Mouse (Mus musculus) embryonic facial prominence, embryonic 12.5 days (tissue): ENCODE results near the gene Dnajb6. TPM values are rescaled to one million over a fixed set of nuclear protein-coding genes. Genes with fewer than 3 reads are reported as not detected.
"Not testable (repeated sequence)": the region's sequence is repeated elsewhere in the genome, so short reads cannot be mapped to it uniquely, and the experiment has no call there.

ENCODE experiments used
- ATAC-seq: fragments of 200-750 bp; cut with Nextera tagmentation; 2 replicates; pipeline ENCODE4 v1.8.0; 2017; ENCODE audit not compliant: insufficient number of reproducible peaks, insufficient read depth, low FRiP score, low TSS enrichment
- H3K27ac ChIP-seq: fragments of 300-500 bp; sonication (generic); 2 replicates; pipeline ENCODE4 v1.5.1; 2016; ENCODE audit warnings: mild to moderate bottlenecking
- H3K27me3 ChIP-seq: fragments of 300-500 bp; sonication (generic); 2 replicates; pipeline ENCODE4 v1.6.1; 2016; ENCODE audit warnings: mild to moderate bottlenecking, moderate library complexity
- H3K36me3 ChIP-seq: fragments of 300-500 bp; sonication (generic); 2 replicates; pipeline ENCODE4 v1.6.1; 2016; ENCODE audit warnings: mild to moderate bottlenecking
- H3K4me1 ChIP-seq: fragments of 300-500 bp; sonication (generic); 2 replicates; pipeline ENCODE4 v1.6.1; 2016
- H3K4me2 ChIP-seq: fragments of 300-500 bp; sonication (generic); replicated peaks from 2 replicates; pipeline ENCODE4 v1.6.1; 2016; ENCODE audit warnings: mild to moderate bottlenecking, moderate library complexity
- H3K4me3 ChIP-seq: fragments of 300-500 bp; sonication (generic); 2 replicates; pipeline ENCODE4 v1.5.1; 2016; ENCODE audit warnings: mild to moderate bottlenecking
- H3K9ac ChIP-seq: fragments of 300-500 bp; sonication (generic); 2 replicates; pipeline ENCODE4 v1.6.1; 2016; ENCODE audit warnings: mild to moderate bottlenecking, moderate library complexity
- H3K9me3 ChIP-seq: fragments of 300-500 bp; sonication (generic); 2 replicates; pipeline ENCODE4 v1.6.1; 2016; ENCODE audit warnings: mild to moderate bottlenecking, moderate library complexity
- WGBS: fragments of 180-500 bp; shearing (Covaris S2); methylation state at CpG from one replicate; pipeline ENCODE4 v1.1.7; 2016; 5-methylcytosine and 5-hydroxymethylcytosine counted together
- polyA plus RNA-seq: library from polyadenylated mRNA; unstranded; fragments of >200 nt; fragmentation: Nextera tagmentation; extraction: Ambion mirVana; gene quantifications from 2 replicates; pipeline ENCODE4 v1.2.1, GENCODE M21; 2016

Gene Dnajb6
- polyA plus RNA-seq, 1 experiment from 2014 or later, result 170 TPM

DNA sequence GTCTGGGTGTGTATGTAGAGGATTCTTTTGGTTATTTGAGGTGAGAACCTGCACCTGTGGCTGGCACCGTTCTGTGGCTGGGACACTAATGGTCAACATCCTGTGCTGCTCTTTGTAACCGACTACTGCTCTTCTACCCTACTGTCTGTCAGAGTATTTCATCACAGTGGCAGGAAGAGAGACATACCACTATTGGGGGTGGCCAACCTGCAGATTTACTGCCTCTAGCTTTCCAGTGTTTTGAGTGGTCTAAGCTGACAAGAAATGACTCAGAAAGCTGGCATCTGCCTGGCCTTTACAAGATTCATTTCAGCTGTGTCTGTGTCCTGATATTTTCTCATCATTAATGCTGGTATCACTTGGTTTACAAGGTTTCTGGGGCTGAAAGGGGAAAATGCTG, 36.5 kb downstream of the Dnajb6 start:
- ATAC-seq, result no peak
- Histone ChIP-seq H3K27ac (no peak overlapping the region), H3K9me3 (no peaks in the 10 kb centered on the region), H3K4me3 (no peak overlapping the region), H3K4me2 (no peak overlapping the region), H3K9ac (no peak overlapping the region), H3K27me3 (no peaks in the 10 kb centered on the region), H3K36me3 (peaks cover 40% of the 10 kb centered on the region), H3K4me1 (no peaks in the 10 kb centered on the region)
- 72% methylated on average over 2 of the region's 2 CpGs for whole genome bisulfite sequencing

GRCm38 (mm10) chr5:29772651-29773330, 37.3 kb downstream of the Dnajb6 start:
- ATAC-seq, result no peak
- WGBS, result 83% methylated on average over 4 of the region's 4 CpGs

GRCm38 (mm10) chr5:29773460-29774150, 38.1 kb downstream of the Dnajb6 start:
- 86% methylated on average over 13 of the region's 13 CpGs for WGBS
- peaks cover 48% of the 10 kb centered on the region for H3K36me3 ChIP-seq

More at GRCm38 (mm10) chr5:29772651-29773330, 37.3 kb downstream of the Dnajb6 start:
- Histone ChIP-seq H3K9me3 (no peaks in the 10 kb centered on the region), H3K4me1 (no peaks in the 10 kb centered on the region), H3K27me3 (no peaks in the 10 kb centered on the region), H3K4me3 (no peak overlapping the region), H3K36me3 (peaks cover 47% of the 10 kb centered on the region), H3K9ac (no peak overlapping the region), H3K4me2 (no peak overlapping the region), H3K27ac (no peak overlapping the region)

GRCm38 (mm10) chr5:29775437-29775836, 39.9 kb downstream of the Dnajb6 start:
- Histone ChIP-seq H3K9ac (no peak overlapping the region), H3K9me3 (no peaks in the 10 kb centered on the region), H3K4me3 (no peak overlapping the region), H3K4me1 (no peaks in the 10 kb centered on the region), H3K27me3 (no peaks in the 10 kb centered on the region), H3K36me3 (peaks cover 44% of the 10 kb centered on the region), H3K27ac (no peak overlapping the region), H3K4me2 (no peak overlapping the region)
- WGBS, result 91% methylated on average over 5 of the region's 5 CpGs
- no peak for ATAC-seq

More at GRCm38 (mm10) chr5:29773460-29774150, 38.1 kb downstream of the Dnajb6 start:
- no peak overlapping the region for H3K4me2 ChIP-seq
- no peaks in the 10 kb centered on the region for H3K27me3 ChIP-seq
- H3K27ac ChIP-seq, result no peak overlapping the region
- no peaks in the 10 kb centered on the region for H3K9me3 ChIP-seq
- H3K9ac ChIP-seq, result no peak overlapping the region
- ATAC-seq, result no peak
- no peak overlapping the region for H3K4me3 ChIP-seq
- H3K4me1 ChIP-seq, result no peaks in the 10 kb centered on the region

DNA sequence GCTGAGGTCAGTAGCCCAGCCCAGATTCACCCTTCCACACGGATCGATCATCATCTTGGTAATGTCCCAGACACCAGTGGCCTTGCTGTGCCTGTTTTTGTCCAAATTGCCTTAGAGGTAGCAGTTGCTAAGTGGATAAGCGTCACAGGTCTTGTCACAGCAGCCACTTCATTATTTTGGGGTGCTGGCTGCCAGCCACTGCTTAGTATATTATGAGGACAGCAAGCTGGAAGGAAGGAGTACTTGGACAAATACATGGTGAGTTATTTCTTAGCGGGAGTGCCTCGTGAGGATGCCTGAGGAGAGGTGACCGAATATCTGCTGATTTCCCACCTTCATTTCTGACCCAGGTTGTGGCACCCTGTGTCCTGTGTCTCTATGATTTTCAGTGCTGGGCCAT, 42.5 kb downstream of the Dnajb6 start:
- Histone ChIP-seq H3K4me2 (no peak overlapping the region), H3K36me3 (peaks cover 49% of the 10 kb centered on the region), H3K27ac (no peak overlapping the region), H3K9me3 (no peaks in the 10 kb centered on the region), H3K4me3 (no peak overlapping the region), H3K4me1 (no peaks in the 10 kb centered on the region), H3K27me3 (no peaks in the 10 kb centered on the region), H3K9ac (no peak overlapping the region)
- WGBS, result 94% methylated on average over 6 of the region's 6 CpGs
- no peak for ATAC-seq

DNA sequence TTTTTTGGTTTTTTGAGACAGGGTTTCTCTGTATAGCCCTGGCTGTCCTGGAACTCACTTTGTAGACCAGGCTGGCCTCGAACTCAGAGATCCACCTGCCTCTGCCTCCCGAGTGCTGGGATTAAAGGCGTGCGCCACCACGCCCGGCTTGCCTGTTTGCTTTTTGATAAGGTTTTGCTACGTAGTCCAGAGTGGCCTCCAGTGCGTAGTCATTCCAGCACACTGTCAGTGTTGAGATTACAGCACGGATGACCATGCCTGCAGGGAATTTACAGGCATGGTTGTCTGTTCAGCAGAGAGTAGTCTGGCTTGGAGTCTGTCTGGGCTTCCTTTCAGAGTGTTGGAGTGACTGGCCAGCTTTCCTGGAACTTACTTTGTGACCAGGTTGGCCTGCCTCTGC, 44.2 kb downstream of the Dnajb6 start:
- H3K4me1 ChIP-seq, H3K4me2 ChIP-seq, H3K27ac ChIP-seq, H3K27me3 ChIP-seq, H3K4me3 ChIP-seq, H3K9ac ChIP-seq, ATAC-seq, H3K9me3 ChIP-seq: not testable (repeated sequence)
- H3K36me3 ChIP-seq, result peaks cover 40% of the 10 kb centered on the region
- 92% methylated on average over 9 of the region's 9 CpGs for WGBS

DNA sequence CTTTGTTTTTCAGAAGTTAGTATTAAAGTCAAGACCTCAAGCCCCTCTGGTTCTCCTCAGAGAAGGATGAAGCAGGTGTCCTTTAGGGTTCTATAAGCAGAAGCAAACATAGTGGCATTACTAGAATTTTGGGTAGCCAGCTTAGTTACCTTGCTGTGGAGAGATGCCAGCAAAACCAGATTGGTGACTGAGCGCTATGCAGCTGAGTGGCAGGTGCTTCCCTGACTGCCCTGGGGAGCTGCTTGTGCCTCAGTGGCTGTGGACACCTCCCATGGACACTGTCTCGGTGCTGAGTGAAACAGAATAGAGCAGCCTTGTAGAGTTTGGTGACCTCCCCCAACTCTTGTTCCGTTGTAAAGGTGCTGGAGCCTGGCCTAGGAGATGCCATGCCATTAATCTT, 46.8 kb downstream of the Dnajb6 start:
- Histone ChIP-seq H3K27me3 (no peaks in the 10 kb centered on the region), H3K4me1 (no peaks in the 10 kb centered on the region), H3K4me3 (no peak overlapping the region), H3K36me3 (peaks cover 34% of the 10 kb centered on the region), H3K4me2 (no peak overlapping the region), H3K9ac (no peak overlapping the region), H3K27ac (no peak overlapping the region), H3K9me3 (no peaks in the 10 kb centered on the region)
- ATAC-seq, result no peak
- 92% methylated on average over 3 of the region's 3 CpGs for WGBS

DNA sequence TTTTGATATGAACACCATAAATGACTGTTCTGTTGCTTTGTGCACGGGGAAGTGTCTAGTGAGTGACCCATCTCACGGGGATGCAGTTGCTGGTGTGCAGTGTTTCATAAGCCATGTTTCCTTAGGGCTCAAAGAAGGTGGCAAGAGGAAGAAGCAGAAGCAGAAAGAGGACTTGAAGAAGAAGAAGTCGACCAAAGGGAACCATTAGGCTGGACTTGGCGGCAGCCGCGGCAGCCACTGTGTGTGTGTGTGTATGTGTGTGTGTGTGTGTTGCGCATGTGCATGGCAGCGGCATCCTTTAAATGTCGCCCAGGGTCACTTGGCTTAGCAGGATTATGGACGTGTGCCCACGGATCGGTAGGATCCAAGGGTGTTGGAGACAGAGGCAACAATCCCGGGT, 49.4 kb downstream of the Dnajb6 start:
- not testable (repeated sequence) for ATAC-seq
- 95% methylated on average over 9 of the region's 13 CpGs for WGBS

GRCm38 (mm10) chr5:29785953-29786352, 50.5 kb downstream of the Dnajb6 start:
- not testable (repeated sequence) for H3K4me1 ChIP-seq, H3K27ac ChIP-seq, H3K4me3 ChIP-seq, H3K9me3 ChIP-seq, ATAC-seq, H3K9ac ChIP-seq, H3K4me2 ChIP-seq, H3K27me3 ChIP-seq
- 91% methylated on average over 1 of the region's 11 CpGs for WGBS
- peaks cover 13% of the 10 kb centered on the region; the same call in 1 of the 2 replicates for H3K36me3 ChIP-seq

More for the DNA sequence above, 49.4 kb downstream of the Dnajb6 start:
- not testable (repeated sequence) for H3K4me1 ChIP-seq, H3K9ac ChIP-seq, H3K27me3 ChIP-seq, H3K4me2 ChIP-seq, H3K27ac ChIP-seq, H3K9me3 ChIP-seq, H3K4me3 ChIP-seq
- H3K36me3 ChIP-seq, result peaks cover 17% of the 10 kb centered on the region; the same call in 1 of the 2 replicates

DNA sequence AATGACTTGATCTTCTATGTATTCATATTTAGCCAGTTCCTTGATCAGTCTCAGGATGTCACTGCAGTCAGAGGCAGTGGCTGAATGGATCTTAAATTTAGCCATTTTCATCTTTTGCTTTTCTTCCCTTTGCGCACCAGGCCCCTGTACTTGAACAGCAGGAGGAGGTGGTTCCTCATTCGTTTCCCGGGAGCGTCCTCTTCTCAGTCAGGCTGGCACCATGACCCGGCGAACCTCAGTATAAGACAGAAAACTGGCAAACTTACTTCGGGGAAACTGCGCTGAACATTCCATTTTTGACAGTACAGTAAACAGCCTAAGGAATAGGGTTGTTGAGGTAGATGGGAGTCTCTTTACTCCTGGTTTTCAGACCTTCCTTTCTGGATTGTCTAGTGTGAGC, 59.4 kb downstream of the Dnajb6 start:
- not testable (repeated sequence) for H3K4me3 ChIP-seq, H3K4me1 ChIP-seq, H3K9ac ChIP-seq, H3K27ac ChIP-seq, H3K4me2 ChIP-seq, ATAC-seq, H3K27me3 ChIP-seq, H3K9me3 ChIP-seq, H3K36me3 ChIP-seq
- WGBS, result 96% methylated on average over 8 of the region's 8 CpGs

GRCm38 (mm10) chr5:29808940-29809339, 73.5 kb downstream of the Dnajb6 start:
- Histone ChIP-seq H3K4me2 (no peak overlapping the region), H3K4me3 (no peak overlapping the region), H3K27ac (no peak overlapping the region), H3K36me3 (no peaks in the 10 kb centered on the region), H3K27me3 (no peaks in the 10 kb centered on the region), H3K9me3 (no peaks in the 10 kb centered on the region), H3K4me1 (no peaks in the 10 kb centered on the region), H3K9ac (no peak overlapping the region)
- 84% methylated on average over 1 of the region's 1 CpGs for WGBS
- no peak for ATAC-seq

DNA sequence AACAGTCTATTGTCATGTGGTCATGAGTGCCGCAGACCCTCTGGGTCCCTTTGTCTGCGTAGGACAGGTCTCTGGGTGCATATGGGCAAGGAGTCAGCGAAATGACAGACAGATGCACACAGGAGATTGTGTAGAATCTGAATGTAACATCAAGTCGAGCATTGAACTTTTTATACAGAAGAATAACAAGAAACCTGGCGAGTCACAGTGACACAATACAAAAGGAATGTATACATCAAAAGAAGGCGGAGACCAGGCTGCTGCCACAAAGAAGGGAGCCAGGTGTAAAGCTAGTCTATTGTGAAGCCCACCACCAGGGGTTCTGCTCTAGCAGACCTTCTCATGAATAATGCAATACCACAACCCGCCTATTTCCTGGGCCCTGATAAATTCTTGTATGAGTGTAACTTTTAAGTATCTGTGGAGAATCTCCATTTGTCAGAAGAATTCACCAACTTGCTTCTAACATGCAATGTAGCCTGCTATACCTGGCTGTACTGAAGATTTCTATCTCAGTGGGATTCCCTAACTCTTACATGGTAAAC, 76.0 kb downstream of the Dnajb6 start:
- not testable (repeated sequence) for H3K9ac ChIP-seq, H3K27ac ChIP-seq, H3K36me3 ChIP-seq, H3K4me3 ChIP-seq, H3K9me3 ChIP-seq, H3K4me2 ChIP-seq, H3K4me1 ChIP-seq, H3K27me3 ChIP-seq, ATAC-seq
- 83% methylated on average over 7 of the region's 7 CpGs for WGBS
